Mouse (Mus musculus): Measurements from ENCODE around the gene Usp32.

Usp32 gene

DNA sequence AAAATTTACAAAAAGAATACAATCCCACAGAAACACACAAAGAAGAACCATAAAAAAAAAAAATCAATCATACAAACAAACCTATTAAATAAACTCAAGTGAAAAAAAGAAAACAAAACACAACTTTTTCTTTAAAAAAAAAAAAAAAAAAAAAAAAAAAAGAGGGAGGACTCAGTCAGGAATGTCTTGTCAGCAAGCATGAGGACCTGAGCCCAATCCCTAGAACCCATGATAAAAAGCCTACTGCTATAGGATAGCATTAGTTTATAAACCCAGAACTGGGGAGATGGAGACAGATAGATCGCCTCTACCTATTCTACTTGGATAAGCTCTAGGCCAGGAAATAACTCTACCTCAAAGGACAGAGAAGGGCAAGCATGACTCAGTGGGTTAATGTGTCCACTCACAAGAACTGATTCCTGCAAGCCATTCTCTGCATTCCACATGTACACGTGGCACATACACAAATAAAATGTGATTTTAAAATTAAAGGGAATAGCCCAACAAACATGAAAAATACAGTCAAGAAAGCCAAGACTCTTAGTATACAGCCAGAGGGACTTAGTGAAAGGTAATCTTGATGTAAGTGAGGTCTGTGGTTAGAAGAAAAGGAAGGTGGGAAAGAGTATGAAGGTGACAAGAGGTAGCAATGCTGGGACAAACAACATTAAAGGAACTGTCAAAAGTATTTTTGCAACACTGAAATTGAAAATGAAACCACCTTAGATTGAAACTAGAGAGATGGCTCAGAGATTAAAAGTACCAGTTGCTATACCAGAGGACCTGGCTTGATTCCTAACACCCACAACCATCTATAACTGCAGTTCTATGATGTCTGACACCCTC, 13.5 kb downstream of the Usp32 start:
- DNase-seq (ENCODE audit: extremely low read depth, low read depth, low spot score): no peak

GRCm38 (mm10) chr11:85123267-85123992, 16.5 kb downstream of the Usp32 start:
- no peak for DNase-seq (ENCODE audit: extremely low read depth, low read depth, low spot score)

DNA sequence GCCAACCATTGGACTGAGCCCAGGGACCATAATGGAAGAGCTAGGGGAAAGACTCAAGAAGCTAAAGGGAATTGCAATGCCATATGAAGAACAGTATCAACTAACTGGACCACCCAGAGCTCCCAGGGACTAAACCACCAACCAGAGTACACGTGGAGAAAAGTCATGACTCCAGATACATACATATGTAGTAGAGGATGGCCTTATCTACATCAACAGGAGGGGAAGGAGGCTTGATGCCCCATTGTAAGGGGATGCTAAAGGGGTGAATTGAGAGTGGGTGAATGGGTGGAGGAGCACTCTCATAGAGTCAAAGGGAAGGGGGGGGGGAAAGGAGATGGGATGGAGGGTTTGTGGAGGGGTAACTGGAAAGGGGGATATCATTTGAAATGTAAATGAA, 17.9 kb downstream of the Usp32 start:
- no peak for DNase-seq (ENCODE audit: extremely low read depth, low read depth, low spot score)

- no peak for DNase-seq (ENCODE audit: extremely low read depth, low read depth, low spot score)
These were observed 22.8 kb downstream of the Usp32 start for GRCm38 (mm10) chr11:85117160-85117559.

GRCm38 (mm10) chr11:85116084-85116844, 23.7 kb downstream of the Usp32 start:
- DNase-seq (ENCODE audit: extremely low read depth, low read depth, low spot score): no peak

DNA sequence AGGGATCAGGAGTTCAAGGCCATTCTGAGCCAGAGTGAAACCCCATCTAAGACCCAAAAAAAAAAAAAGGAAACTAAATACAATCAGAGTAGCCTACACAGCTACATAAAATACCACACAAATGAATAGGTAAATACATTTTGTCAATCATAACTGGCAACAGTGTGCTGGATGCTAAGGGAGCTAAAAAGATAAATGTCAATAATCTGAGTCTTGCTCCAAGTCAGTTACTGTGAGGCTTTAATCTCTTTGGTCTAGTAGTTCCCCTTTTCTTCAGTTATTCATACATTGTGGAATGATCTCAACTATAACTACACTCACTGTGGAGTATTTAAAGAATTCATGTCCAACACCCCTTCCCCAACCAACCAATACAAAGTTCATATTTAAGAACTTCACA, 30.0 kb downstream of the Usp32 start:
- no peak for DNase-seq (ENCODE audit: extremely low read depth, low read depth, low spot score)

DNA sequence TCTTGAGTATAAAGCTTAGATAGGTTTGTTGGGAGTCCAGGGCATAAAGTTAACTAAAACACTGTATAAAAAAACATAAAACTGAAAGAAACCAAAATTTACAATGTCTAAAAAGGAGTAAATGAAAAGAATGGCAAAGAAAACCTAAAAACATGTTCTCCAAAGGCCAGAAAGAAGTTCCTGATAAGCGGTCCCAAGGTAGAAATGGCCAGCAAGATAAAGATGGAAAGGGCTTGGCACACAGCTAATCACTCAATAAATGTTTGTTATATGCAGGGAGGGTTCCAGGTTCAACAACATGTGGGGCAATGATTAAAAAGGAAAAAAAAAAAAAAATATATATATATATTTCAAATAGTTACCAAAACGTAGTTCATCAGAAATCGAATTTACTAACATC, 32.7 kb downstream of the Usp32 start:
- DNase-seq (ENCODE audit: extremely low read depth, low read depth, low spot score): no peak

DNA sequence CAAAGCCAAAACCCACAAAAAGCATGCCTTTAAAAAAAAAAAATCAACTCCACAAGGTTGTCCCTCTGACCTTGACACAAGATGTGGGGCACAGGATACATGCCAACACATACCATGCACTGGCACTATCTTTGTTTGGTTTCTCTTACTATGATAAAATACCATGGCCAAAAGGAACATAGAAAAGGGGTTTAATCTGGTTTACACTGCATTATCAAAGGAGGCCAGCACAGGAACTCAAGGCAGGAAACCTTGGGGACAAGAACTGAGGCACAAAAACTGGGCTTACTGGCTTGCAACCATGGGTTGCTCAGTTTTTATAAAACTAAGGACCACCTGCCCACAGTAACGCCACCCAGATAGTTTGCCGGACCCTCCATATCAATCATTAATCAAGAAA, 34.1 kb downstream of the Usp32 start:
- no peak for DNase-seq (ENCODE audit: extremely low read depth, low read depth, low spot score)

GRCm38 (mm10) chr11:85103763-85104162, 36.2 kb downstream of the Usp32 start:
- no peak for DNase-seq (ENCODE audit: extremely low read depth, low read depth, low spot score)

GRCm38 (mm10) chr11:85095116-85095515, 44.8 kb downstream of the Usp32 start:
- DNase-seq (ENCODE audit: extremely low read depth, low read depth, low spot score): no peak

GRCm38 (mm10) chr11:85086253-85086652, 53.7 kb downstream of the Usp32 start:
- DNase-seq (ENCODE audit: extremely low read depth, low read depth, low spot score): no peak

DNA sequence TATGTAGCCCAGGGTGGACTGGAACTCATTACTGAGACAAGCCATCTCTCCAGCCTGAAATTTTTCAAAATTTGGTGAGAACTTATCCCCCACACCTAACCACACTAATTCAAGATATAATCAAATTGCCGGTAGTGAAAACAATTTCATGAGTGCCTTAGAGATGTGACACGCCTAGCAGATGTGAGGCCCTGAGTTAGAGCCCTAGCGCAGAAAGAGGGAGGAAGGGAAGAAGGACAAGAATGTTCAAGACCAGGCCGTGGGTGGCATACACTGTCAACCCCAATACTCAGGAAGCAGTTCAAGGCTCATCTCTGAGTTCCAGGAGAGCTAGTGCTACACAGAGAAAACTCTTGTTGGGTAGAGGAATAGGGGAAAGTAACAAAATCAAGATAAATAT, 72.1 kb downstream of the Usp32 start:
- DNase-seq (ENCODE audit: extremely low read depth, low read depth, low spot score): no peak

GRCm38 (mm10) chr11:85058562-85058961, 81.4 kb downstream of the Usp32 start:
- DNase-seq (ENCODE audit: extremely low read depth, low read depth, low spot score): no peak

DNA sequence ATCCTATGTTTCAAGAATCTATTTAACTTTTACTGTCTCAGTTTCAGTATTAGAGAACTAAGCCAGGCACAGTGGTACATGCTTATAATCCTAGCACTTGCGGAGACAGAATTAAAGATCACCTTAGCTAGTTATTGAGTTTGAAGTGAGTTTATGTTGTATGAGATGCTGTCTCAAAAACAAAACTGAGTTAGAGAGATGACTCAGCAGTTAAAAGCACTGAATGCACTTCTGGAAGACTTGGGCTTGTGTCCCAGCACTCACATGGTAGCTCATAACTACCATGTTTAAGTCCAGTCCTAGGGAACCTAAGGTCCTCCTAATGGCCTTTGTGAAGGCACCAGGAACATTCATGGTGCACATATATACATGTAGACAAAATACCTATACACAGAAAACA, 82.4 kb downstream of the Usp32 start:
- no peak for DNase-seq (ENCODE audit: extremely low read depth, low read depth, low spot score)

DNA sequence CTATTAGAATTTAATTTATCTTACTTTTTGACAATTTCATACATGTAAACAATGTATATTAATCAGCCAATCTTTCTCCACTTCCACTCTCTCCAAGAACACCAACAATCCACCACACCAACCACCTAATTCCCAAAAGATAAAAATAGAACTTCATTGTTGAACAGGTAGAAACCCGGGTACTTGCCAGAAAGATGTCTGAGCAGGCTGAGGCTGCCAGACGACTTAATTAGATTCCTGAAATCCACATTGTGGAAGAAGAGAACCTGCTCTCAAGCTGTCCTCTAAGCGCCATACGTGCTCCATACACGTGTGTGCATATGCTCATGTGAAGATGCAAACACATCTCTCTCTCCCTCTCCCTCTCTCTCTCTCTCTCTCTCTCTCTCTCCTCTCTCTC, 83.1 kb downstream of the Usp32 start:
- DNase-seq (ENCODE audit: extremely low read depth, low read depth, low spot score): no peak

DNA sequence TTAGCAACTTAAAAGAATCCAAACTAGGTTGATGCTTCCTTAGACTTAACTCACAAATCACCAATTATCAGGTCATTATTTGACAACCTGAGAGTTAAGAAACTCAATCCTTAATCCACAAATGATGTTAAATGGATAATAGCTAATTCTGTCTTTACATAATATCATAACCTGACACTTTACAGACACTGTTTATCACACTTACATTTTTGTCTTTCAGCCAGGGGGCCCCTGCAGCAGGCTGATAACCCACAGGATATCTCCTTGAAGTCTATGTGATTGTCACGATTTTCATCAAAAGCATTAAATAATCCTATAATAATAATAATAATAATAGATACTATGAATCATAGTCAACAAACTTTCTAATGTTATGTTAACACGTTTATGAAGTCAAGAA, 84.4 kb downstream of the Usp32 start:
- DNase-seq (ENCODE audit: extremely low read depth, low read depth, low spot score): no peak

DNA sequence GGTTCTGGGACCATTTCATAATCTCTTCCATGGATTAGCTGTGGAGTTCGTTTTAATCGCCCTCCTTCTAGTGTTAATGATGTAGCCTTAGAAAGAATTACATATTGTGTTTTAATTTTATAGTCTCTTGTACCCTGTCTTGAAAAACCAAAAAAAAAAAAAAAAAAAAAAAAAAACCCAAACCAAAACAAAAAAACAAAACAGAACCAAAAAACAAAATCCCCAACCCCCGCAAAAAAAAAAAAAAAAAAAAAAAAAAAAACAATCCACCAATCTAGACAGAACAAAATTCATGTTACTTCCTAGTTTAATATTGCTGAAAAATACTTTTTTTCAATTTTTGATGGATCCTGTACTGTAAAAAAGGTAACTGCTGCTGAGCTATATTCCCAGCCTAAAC, 100.7 kb downstream of the Usp32 start:
- DNase-seq (ENCODE audit: extremely low read depth, low read depth, low spot score): no peak

GRCm38 (mm10) chr11:85013121-85013520, 126.8 kb downstream of the Usp32 start:
- no peak for DNase-seq (ENCODE audit: extremely low read depth, low read depth, low spot score)

DNA sequence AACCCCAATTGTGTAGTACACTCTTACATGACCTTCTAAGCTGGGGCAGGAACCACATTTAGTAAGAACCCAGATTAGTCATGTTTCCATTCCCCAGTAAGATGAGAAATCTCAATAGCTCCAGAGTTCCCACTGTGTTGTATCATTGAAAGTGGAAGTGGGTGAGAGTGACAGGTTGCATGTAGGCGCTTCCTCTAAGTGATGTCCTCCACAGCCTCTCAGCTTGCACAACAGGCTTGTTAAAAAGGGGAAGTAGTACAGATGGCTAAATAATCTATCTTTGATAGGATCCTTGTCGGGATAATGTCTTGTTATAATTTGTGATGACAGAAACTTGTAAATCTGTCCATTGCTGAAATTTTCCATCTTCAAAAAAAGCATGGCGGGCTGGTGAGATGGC, 136.4 kb downstream of the Usp32 start:
- DNase-seq (ENCODE audit: extremely low read depth, low read depth, low spot score): no peak

GRCm38 (mm10) chr11:84995241-84995640, 144.7 kb downstream of the Usp32 start:
- DNase-seq (ENCODE audit: extremely low read depth, low read depth, low spot score): no peak

DNA sequence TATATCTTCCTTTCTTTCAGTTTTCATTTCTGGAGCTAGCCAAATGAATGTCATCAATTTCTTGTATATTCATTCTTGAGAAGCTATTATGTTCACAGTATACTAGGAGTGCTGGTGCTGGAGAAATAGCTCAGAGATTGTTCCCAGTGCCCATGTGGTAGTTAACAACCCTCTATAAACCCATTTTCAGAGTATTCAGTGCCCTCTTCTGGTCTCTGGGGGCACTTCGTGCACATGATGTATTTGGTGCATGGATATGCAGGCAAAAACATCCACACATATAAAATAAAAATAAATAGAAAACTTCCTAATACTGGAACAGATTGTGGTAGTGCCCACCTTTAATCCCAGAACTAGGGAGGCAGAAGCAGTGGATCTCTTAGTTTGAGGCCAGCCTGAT, 147.0 kb downstream of the Usp32 start:
- DNase-seq (ENCODE audit: extremely low read depth, low read depth, low spot score): no peak

All from fat pad, adult 2 months (tissue).